Mouse (Mus musculus): ENCODE measurements around the gene Ppp1r3d. TPM values are rescaled to one million over a fixed set of nuclear protein-coding genes. Genes with fewer than 3 reads are reported as not detected.
A peak's percentile ranks its signal among the peaks of the same experiment; 100 is the strongest.

Ppp1r3d gene
- total RNA-seq (2021), result 10 to 100 TPM; 16.6 to 20.3 TPM
- long read RNA-seq, experiment 1, transcript Ppp1r3d-201 (1 exons, 3,267 nt), result major isoform, 11 of 12 reads
- long read RNA-seq, experiment 1, partial matches to known transcripts, result 0 of 12 reads
- long read RNA-seq, experiment 1, other reads (novel, unspliced or antisense), result 1 of 12 reads
- long read RNA-seq, experiment 2, transcript Ppp1r3d-201 (1 exons, 3,267 nt), result major isoform, 17 of 17 reads
- long read RNA-seq, experiment 2, partial matches to known transcripts, result 0 of 17 reads
- long read RNA-seq, experiment 2, other reads (novel, unspliced or antisense), result 0 of 17 reads

DNA sequence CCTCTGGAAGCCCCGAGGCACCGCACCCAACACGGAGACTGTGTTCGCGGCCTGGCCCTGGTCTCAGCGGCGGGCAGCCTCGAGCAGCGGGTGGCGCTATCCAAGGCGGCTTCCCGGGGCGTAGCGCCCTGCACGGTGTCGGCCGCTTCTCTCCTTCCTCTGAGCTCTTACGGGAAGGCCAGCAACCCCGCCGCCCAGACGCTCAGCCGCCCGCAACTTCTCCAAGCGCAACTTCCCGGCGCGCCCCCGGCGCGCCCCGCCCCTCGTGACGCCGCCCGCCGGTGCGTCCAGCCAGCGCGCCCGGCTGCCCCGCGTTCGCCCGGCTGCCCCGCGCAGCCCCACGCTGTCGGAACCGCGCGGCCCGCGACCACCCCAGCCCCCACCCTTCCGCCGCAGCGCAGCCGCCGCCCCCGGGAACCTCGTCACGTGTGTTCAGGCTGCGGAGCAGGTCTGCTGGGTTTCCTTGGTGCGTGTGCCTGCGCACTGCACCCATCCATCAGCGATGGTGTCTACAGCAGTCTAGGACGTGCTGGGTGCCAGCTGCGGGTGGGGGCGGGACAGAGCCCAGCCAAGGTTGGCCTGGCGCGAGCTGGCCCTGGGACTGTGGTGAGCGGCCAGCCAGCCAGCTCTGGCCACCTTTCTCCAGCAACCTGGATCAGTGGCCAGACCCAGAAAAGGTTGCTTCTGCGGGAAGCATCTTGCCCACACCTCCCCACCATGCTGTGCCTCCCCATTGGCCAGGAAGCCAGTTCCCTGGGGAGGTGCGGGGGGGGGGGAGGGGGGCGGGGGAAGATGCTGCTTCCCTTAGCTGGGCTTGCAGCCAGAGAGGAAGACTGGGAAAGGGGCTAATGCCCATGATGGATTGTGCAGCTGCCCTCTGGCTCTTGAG lies at the start of gene Ppp1r3d, which contains the start of gene Fam217b:
Ppp1r3d (minus strand) TSS at position 212 of the 889 bp plus-strand sequence.
Fam217b (plus strand) TSS at position 264 of the 889 bp plus-strand sequence.
- peak; percentile 29 to 61 for DNase-seq (ENCODE audit: low spot score in 2 of 2)

DNA sequence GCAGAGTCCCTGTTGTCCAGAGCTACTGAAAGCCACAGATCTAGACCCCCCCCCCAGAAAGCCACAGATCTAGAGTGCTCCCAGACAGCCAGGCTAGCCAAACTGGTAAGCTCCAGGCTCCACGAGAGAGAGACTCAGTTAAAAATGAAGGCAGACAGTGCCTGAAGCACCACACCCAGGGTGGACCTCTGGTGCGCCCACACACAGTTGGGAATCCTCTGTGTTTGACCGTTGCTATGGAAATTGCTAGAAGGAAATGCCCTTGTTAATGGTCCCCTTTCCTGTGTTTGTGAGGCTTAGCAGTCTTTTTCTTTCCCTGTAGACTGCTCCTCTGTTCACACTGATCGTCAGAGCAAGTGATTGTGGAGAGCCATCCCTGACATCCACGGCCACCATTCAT lies 46.1 kb upstream of the Ppp1r3d start:
- DNase-seq (ENCODE audit: low spot score in 2 of 2), result no peak

DNA sequence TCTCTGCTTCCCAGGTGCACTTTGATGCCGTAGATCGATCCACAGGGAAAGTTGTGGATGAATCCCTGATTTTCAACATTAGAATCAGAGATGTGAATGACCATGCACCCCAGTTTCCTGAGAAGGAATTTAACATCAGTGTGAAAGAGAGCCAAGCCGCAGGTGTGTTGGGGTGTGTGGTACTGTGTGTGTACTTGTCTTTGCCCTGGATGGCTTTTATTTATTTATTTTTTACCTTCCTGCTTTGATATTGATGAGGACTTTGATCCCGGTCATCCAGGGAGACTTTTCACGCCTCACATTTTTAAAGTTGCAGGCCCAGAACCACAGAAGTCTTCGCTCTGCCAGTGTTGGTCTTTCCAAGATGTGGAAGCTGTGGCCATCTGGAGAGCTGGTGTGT lies 43.1 kb upstream of the Ppp1r3d start:
- DNase-seq (ENCODE audit: low spot score in 2 of 2), result no peak

DNA sequence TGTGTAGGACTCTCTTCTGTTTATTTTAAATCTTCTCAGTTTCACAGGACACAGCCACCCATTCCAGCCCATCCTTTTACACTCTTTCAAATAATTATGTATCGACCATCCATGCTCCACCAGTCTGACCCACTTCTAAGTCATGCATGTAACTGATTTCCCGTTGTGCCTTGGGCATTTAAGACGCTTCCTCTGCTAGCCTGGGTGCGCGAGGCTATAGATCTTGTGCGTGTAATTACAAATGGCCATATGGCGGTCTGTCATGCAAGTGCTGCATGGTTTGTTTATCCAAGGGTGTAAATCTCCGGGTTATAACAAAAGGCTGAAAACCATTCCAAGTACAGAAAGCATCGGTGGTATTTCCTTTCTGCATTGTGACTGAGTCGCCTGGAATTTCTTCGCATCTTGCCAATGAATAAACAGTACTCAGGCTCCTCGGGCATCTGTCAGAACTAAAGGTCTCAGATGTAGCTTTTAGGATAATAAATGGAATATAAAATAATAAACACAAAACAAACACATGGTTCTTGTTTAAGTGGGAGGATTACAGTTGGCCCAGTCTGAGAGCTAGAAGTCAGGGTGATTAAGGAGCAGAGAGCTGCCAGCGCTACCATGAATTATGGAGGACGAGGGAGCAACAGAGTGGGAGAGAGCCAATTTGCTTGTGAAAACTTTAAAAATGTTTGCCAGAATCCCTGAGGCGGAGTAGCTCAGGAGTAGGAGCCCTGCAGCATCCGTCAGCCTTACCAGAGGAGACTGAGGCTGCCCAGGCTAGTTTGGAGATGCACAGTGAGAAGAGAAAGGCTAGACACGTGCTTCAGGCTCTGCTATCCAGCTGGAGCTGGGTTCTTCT lies 40.6 kb upstream of the Ppp1r3d start:
- no peak for DNase-seq (ENCODE audit: low spot score in 2 of 2)

DNA sequence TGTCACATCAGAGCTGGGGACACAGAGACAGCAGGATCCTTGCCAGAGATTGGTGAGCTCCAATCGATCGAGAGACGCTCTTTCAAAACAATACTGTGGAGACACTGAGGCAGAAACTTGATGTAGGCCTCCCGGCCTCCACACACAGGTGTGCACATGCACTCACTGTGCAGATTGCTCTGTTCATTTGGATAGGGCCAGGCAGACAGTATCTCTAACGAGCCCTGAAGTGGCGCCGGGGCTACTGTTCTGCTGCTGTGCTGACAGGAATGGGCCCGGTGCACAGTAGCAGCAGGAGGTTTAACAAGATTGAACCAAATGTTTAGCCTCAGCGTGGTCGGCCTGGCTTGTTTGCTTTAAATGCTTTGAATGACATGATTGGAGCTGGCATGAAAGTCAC lies 36.7 kb upstream of the Ppp1r3d start:
- DNase-seq (ENCODE audit: low spot score in 2 of 2), result no peak

DNA sequence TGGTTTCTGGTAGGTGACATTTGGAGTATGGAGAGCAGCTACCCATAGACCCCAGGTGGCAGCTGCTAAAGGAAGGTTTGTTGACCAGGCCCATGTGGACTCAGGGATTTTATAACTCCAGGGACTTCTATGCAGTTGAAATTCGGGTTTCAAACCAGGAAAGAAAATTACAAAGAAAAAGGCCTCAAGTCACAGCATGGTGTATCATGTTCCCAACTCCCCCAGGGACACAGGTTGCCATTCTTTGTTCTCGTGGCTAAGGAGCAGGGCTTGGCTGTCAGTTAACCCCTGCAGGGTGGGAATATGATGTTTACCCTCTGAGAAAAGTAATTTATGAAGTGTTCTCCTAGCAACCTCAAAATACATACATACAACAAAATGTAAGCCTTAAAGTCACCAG lies 36.0 kb upstream of the Ppp1r3d start:
- DNase-seq (ENCODE audit: low spot score in 2 of 2), result no peak

DNA sequence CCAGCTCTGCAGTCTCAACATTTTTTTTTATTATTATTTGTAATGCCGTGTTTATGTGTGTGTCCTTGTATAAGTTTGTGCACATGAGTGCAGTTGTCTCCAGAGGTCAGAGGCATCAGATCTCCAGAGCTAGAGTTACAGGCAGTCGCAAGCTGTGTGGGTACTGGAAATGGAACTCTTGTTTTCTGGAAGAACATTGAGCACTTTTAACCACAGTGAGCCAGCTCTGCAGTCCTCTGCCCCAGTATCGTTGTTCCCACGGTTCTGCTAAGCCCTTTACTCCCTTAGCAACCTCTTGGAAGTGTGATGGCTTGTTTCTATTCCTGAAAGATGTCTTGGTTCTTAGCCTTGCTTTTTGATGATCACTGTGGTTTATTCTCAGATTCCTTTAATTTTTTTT lies 35.1 kb upstream of the Ppp1r3d start:
- DNase-seq (ENCODE audit: low spot score in 2 of 2), result no peak

DNA sequence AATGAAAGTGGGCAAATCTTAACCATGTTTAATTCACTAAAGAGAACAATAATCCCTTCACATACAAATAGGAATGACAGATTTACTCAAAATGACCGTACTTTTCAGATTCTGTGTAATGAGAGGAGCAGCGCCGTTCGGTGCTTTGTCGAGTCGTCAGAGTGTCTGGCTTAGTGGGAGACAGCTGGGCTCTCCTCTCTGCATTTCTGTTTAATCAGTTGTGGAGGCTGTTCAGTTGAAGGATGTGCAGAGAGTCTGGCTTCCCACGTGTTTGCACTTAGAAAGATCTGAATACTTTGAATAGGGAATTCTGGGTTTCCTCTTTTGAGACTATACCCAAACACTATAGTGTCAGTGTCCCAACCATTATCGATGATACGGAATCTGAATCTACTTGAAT lies 23.0 kb upstream of the Ppp1r3d start:
- DNase-seq (ENCODE audit: low spot score in 2 of 2), result no peak

DNA sequence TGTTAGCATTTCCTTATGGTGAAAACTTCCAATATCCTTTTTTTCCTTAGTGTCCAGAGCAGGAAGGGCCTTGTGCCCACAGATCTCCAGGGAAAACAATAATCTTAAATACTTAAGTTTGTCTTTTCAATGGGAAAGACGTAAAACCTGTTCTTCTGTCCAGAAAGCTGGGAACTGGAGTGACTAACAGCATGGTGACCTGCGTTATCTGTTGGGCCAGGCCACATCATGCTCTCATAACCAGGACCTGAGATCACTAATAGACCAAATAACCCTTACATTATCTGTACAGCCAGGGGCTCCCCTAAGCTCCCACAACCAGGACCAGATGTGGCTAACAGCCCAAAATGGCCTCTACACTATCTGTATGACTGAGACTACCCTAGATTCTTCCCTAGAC lies 19.6 kb upstream of the Ppp1r3d start:
- no peak for DNase-seq (ENCODE audit: low spot score in 2 of 2)

DNA sequence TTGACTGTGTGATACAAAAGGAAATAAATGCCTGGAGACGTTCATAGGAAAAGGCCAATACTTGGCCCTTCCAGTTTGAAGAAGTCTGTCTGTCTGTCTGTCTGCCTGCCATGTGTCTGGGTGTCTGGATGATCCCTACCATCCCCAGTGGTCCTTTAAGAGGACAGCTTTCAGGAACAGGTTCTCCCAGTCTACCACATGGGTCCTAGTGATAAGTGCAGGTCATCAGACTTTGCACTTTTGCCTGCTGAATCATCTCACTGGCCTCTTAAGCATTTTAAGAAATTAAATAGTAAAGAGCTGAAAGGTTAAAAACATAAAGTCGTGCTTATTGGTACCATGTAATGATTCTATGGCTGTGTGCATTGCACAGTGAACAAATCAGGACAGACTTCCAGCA lies 19.2 kb upstream of the Ppp1r3d start:
- no peak for DNase-seq (ENCODE audit: low spot score in 2 of 2)

DNA sequence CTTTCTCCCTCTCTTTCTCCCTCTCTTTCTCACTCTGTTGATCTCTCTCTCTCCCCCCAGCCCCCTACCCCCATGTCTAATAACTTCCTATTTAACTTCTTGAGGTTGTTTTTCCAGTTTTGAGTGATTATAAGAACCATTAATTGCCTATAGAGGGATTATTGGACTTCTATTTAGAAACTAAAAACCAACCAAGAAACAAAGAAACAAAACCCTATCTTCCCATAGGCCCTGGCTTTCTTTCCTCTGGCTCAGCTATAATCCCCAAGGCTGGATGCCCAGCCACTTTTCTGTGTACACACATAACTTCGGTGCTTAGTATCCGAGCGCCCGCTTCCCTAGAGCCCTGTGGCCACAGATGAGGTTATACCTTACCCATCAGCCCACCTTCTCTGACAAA lies 16.0 kb upstream of the Ppp1r3d start, which contains the start of gene Cdh26:
Cdh26 (plus strand) TSS at position 301 of the 400 bp plus-strand sequence.
- no peak for DNase-seq (ENCODE audit: low spot score in 2 of 2)

DNA sequence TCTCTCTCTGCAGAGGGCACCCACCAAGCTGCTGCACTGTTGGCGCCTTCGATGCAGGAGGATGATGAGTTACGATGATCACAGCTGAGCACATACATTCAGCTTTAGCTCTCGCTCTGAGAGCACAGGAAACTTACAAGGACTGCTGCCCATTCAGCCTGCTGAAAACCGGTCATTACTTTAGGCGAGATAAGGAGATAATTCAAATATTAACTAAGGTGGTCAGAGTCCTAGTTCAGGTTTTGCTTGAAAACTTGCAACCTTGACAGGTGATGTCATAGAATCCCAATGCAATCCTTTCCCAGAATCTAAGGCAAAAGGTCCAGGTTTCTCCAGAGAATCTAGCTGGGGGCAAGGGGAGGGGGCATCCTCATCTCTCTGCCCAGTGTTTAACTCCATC lies 15.2 kb upstream of the Ppp1r3d start:
- DNase-seq (ENCODE audit: low spot score in 2 of 2), result no peak

DNA sequence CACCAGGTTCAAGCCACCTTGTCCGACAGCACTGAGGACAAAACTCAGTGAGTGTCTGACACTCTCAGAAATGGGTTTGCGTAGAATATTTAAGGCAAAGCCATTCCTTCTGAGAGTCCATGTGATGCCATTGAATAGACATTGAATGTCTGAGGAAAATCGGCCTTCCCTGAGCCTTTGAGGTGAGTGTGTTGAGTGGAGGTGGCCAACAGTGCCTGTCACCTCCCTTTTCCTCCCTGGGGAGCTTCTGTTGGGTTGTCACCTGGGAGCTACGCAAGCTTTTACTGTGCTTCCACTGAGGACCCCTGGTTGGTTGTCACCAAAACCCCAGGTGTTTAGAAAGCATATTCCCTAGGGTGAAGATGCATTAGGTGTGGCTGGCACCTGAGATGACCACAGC lies 14.4 kb upstream of the Ppp1r3d start:
- no peak for DNase-seq (ENCODE audit: low spot score in 2 of 2)

DNA sequence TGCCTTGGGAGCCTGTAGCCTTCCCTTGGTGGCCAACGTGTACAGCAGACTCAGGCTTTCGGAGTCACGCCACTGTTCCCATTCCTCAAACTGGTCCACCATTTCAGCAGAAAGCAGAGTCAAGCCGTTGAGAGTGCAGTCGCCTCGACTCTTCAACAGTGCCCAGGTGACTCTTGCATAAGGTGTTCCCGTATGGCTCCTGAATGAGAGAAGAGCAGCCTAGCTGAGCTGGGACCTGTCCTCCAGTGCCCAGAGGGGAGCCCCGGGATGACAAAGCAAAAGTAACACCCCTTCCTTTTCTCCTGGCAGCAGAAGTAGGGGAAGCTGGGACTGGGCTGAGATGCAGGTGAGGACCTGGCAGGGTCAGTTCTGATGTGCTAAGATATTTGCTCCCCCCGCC lies 13.9 kb upstream of the Ppp1r3d start:
- no peak for DNase-seq (ENCODE audit: low spot score in 2 of 2)

DNA sequence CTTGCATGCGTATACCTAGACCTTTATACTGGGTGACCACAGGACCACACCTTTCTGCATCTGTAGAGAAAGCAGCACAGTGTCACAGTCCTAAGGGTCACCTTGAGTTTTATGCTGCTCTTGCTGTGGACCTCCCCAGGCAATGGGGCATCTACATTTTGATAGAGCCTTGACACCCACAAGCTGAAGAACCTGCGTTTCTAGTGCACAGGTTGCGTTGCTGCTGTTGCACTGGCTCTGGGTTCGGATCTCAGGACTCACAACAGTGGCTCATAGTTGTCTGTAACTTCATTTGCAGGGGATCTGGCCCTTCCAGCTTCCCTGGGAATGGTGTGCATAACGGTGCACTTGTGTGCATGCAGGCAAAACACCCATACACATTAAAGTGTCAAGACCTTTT lies 12.9 kb upstream of the Ppp1r3d start:
- DNase-seq (ENCODE audit: low spot score in 2 of 2), result no peak

DNA sequence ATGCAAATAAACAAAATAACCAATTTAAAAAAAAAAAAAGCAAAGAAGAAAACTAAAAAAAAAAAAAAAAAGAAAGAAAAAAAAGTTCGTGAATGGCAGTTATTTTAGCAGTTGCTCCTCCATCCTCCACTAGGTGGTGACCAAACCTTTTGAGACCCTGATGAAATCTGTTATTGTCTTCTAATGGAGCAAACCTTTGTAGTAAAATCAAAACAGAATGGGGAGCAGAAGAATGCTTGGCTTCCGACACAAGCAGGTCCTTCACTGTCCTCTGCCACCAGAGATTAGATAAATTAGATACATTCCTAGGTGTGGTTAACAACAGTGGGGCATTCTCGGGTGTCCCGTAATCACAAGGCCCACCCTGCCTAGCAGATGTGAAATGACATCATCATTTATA lies 12.0 kb upstream of the Ppp1r3d start:
- peak in 1 of 2 experiments; percentile 14 for DNase-seq (ENCODE audit: low spot score in 2 of 2)

DNA sequence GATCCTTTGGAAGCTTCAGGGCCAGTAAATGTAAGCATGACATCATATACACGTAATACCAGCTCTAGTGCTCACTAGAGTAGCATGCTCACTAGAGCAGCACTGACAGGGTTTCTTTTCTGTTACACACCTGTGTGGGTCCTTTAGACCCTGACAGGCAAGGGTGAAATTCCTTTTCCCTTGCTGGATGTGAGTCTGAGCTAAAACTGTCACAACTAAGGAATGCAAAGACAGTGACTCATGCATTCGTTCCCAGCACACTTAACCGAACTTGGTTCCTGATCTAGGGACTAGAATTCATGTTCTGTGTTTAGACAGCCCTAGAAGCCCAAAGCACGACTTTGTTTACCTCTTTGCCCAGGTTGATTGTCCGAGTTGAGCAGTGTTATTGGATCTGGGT lies 9.0 kb upstream of the Ppp1r3d start:
- DNase-seq (ENCODE audit: low spot score in 2 of 2), result no peak

DNA sequence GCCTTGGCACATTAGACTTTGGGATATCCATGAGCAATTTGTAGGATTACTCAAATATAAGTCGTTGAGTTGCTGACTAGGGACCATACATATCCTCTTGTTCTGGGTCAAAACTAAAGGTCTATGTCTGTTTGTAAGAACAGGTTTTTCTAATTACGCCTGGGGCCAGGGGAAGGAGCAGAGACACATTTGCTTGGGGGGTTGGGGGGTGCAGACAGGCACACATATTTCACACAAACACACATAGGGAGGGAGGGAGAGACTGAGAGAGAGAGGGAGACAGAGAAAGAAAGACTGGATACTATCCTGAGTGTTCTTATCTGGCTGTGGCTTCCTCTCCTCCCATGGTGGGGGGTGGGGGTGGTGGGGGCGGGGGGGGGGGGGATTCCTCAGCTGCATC lies 7.9 kb upstream of the Ppp1r3d start:
- DNase-seq (ENCODE audit: low spot score in 2 of 2), result peak in 1 of 2 experiments; percentile 0

DNA sequence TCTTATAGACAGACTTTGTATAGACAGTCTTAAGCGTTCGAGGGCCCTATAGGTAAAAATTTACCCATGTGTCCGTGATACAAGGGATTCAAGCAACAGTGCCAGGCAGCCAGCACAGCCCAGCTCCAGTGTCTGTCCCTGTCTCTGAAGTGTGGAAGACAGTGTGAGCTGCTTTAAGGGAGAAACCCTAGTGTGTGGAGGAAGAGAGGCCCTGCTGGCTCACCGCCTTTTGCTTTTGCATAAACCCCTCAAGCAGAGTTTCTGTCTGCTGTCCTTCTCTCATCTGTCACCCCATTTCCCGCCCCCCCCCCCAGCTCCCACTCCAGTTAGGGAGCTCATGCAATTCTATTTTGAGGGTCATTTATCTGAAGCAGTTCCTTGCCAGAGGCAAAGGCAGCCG lies 7.3 kb upstream of the Ppp1r3d start:
- no peak for DNase-seq (ENCODE audit: low spot score in 2 of 2)

DNA sequence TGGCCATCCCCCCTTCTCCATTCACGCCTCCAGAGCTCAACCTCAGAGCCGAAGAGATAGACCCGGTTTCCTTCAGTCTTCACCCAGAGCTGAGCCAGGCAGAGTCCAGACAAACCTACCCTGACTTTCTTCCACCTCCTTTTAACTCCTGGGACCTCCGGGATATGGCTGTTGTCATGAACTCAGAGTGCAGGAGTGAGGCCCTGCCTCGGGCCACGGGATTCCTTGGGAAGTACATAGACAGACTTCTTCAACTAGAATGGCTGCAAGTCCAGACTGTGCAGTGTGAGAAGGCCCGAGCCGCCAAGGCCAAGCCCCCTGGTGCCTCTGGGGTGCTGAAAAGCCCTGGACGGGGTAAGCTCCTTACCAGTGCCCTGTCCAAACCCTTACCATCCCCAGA lies 6.3 kb upstream of the Ppp1r3d start:
- no peak for DNase-seq (ENCODE audit: low spot score in 2 of 2)

DNA sequence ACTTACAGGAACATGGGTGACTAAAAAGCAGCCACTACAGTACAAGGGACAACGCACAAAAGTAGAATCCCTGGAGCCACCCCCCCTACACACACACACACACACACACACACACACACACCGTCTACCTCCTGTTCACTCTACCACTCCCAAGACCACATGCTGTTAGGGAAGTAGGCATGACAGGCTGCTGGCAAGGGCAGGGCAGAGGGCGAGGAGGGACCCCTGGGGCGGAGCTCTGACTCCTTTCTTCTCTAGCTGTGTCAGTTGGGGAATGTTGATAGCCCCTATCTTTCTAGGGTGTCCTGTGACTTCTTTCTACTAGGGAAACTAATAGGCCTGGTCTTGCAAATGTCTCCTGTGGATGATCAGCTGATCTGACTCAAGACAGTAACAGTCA lies 2.7 kb upstream of the Ppp1r3d start:
- DNase-seq (ENCODE audit: low spot score in 2 of 2), result no peak
